Mouse (Mus musculus) midbrain, embryonic 10.5 days (tissue): ENCODE data around the gene Elfn1. TPM values are rescaled to one million over a fixed set of nuclear protein-coding genes. Genes with fewer than 3 reads are reported as not detected.
"Not testable (repeated sequence)": the region's sequence is repeated elsewhere in the genome, so short reads cannot be mapped to it uniquely, and the experiment has no call there.

ENCODE experiments used
- DNase-seq: peaks from one replicate; pipeline ENCODE4 v3.0.0-alpha.2; 2017; ENCODE audit warnings: low spot score
- H3K27ac ChIP-seq: fragments of 300-500 bp; sonication (generic); replicated peaks from 2 replicates; pipeline ENCODE4 v1.5.1; 2016; ENCODE audit warnings: mild to moderate bottlenecking
- H3K27me3 ChIP-seq: fragments of 300-500 bp; sonication (generic); 2 replicates; pipeline ENCODE4 v1.6.1; 2016; ENCODE audit warnings: low read depth, mild to moderate bottlenecking; ENCODE audit not compliant: poor library complexity, severe bottlenecking
- H3K36me3 ChIP-seq: fragments of 300-500 bp; sonication (generic); 2 replicates; pipeline ENCODE4 v1.6.1; 2016; ENCODE audit warnings: mild to moderate bottlenecking, moderate library complexity
- H3K4me1 ChIP-seq: fragments of 300-500 bp; sonication (generic); 2 replicates; pipeline ENCODE4 v1.6.1; 2016
- H3K4me3 ChIP-seq: fragments of 300-500 bp; sonication (generic); 2 replicates; pipeline ENCODE4 v1.5.1; 2016; ENCODE audit warnings: mild to moderate bottlenecking, moderate library complexity
- H3K9me3 ChIP-seq: fragments of 300-500 bp; sonication (generic); replicated peaks from 2 replicates; pipeline ENCODE4 v1.6.1; 2016; ENCODE audit warnings: mild to moderate bottlenecking
- WGBS: fragments of 180-500 bp; shearing (Covaris S2); methylation state at CpG from one replicate; pipeline ENCODE4 v1.1.7; 2016; 5-methylcytosine and 5-hydroxymethylcytosine counted together
- polyA plus RNA-seq: library from polyadenylated mRNA; unstranded; fragments of >200 nt; fragmentation: Nextera tagmentation; extraction: Ambion mirVana; gene quantifications from 2 replicates; pipeline ENCODE4 v1.2.1, GENCODE M21; 2016

Elfn1 gene
- polyA plus RNA-seq, 1 experiment from 2014 or later = 0.14 TPM

DNA sequence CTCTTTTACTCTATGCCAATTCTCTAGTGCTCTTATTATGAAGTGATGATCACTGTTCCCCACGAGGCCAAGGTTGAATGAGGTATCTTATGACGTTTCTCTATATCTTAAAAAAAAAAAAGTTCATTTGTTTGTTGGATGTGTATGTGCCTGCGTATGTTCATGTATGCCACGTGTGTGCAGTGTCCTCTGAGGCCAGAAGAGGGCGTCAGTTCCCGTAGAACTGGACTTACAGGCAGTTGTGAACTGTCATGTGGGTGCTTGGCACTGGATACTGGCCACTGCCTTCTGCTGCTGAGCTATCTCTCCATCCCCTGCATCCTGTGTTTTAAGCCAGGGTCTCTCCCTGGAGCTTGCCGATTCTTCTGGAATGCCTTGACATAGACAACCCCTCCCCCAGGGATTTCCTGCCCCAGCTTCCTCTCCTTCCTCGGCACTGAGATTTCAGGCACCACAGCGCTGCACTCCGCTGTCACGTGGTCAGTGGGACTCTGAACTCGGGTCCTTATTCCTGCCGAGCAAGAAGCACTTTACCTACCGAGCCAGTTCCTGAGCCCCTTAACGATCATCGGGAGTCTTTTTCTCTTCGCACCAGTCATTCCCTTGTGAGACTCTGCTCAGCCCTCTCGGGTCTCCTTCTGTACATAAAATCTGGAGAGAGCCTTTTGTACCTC is 77.5 kb downstream of the Elfn1 start:
- H3K4me1 ChIP-seq = no peaks in the 10 kb centered on the region
- H3K27ac ChIP-seq = no peak overlapping the region
- H3K9me3 ChIP-seq = peaks cover 15% of the 10 kb centered on the region; the same call in 1 of the 2 replicates
- H3K36me3 ChIP-seq = no peaks in the 10 kb centered on the region
- no peaks in the 10 kb centered on the region for H3K27me3 ChIP-seq
- DNase-seq = no peak
- H3K4me3 ChIP-seq = no peak overlapping the region
- WGBS = 55% methylated on average over 18 of the region's 18 CpGs

- Histone ChIP-seq H3K36me3 (no peaks in the 10 kb centered on the region), H3K4me3 (no peak overlapping the region), H3K4me1 (0 out of 2 replicates have a peak, but pooled peaks cover 3% of the 10 kb centered on the region), H3K27me3 (no peaks in the 10 kb centered on the region), H3K27ac (no peak overlapping the region), H3K9me3 (peaks cover 27% of the 10 kb centered on the region)
- no peak for DNase-seq
- 86% methylated on average over 3 of the region's 3 CpGs for WGBS
Observed at GRCm38 (mm10) chr5:139991531-139991930, 83.8 kb downstream of the Elfn1 start.

- not testable (repeated sequence) for H3K36me3 ChIP-seq
- WGBS = 84% methylated on average over 12 of the region's 12 CpGs
Observed at GRCm38 (mm10) chr5:139998321-139998720, 90.6 kb downstream of the Elfn1 start.

DNA sequence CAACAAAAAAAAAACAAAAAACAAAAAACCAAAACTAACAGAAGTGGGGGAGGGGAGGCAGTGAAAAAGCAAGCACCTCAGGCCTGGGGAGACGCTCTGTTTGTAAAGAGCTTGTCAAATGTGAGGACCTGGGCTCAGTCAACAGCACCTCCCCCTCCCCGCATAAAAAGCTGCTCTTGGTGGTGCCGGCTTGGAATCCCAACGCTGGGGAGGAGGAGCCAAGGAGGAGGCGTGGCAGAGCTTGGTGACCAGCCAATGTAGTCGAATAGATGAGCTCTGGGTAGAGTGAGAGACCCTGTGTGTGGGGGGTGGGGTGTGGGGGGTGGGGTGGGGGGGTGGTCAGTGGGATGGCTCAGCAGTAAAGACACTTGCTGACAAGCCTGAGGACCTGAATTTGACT is 91.2 kb downstream of the Elfn1 start:
- WGBS = 36% methylated on average over 6 of the region's 6 CpGs

More at GRCm38 (mm10) chr5:139998321-139998720, 90.6 kb downstream of the Elfn1 start:
- H3K4me3 ChIP-seq, H3K27me3 ChIP-seq, H3K4me1 ChIP-seq, H3K27ac ChIP-seq, H3K9me3 ChIP-seq, DNase-seq: not testable (repeated sequence)

GRCm38 (mm10) chr5:140002541-140002940 is 94.8 kb downstream of the Elfn1 start:
- H3K4me3 ChIP-seq = no peak overlapping the region
- H3K4me1 ChIP-seq = peaks cover 3% of the 10 kb centered on the region
- H3K36me3 ChIP-seq = 0 out of 2 replicates have a peak, but pooled peaks cover 3% of the 10 kb centered on the region
- peaks cover 34% of the 10 kb centered on the region for H3K27me3 ChIP-seq
- no peak overlapping the region for H3K27ac ChIP-seq
- WGBS = 64% methylated on average over 3 of the region's 3 CpGs
- no peak for DNase-seq
- H3K9me3 ChIP-seq = no peaks in the 10 kb centered on the region

More for the DNA sequence above, 91.2 kb downstream of the Elfn1 start:
- Histone ChIP-seq H3K27me3 (no peaks in the 10 kb centered on the region), H3K4me3 (no peak overlapping the region), H3K9me3 (no peaks in the 10 kb centered on the region), H3K36me3 (no peaks in the 10 kb centered on the region), H3K4me1 (0 out of 2 replicates have a peak, but pooled peaks cover 3% of the 10 kb centered on the region), H3K27ac (no peak overlapping the region)
- no peak for DNase-seq

DNA sequence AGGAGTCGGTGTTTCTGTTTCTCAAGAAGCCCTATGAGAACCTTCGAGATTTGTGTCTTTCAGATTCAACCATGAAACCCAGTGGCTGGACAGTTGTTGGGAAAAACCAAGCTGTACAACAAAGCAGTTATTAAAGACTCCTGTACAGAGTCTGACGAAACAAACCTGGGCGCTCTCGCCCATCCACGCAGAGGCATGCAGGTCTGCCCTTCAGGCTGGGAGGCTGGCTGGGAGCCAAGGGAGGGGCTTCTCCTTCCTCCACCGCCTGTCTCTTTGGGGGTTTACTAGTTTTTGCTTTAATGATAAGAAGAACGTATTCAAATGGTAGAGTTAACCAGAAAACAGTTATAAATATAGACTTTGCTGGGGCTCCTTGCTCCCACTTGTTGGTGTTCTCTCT is 99.1 kb downstream of the Elfn1 start:
- no peak overlapping the region for H3K27ac ChIP-seq
- WGBS = 78% methylated on average over 8 of the region's 8 CpGs

GRCm38 (mm10) chr5:140007656-140008522 is 100.1 kb downstream of the Elfn1 start:
- Histone ChIP-seq H3K27ac (no peak overlapping the region), H3K4me3 (no peak overlapping the region), H3K4me1 (peaks cover 22% of the 10 kb centered on the region), H3K27me3 (peaks cover 82% of the 10 kb centered on the region), H3K36me3 (0 out of 2 replicates have a peak, but pooled peaks cover 7% of the 10 kb centered on the region), H3K9me3 (no peaks in the 10 kb centered on the region)
- WGBS = 16% methylated on average over 9 of the region's 9 CpGs
- DNase-seq = peak; percentile 26

More for the DNA sequence above, 99.1 kb downstream of the Elfn1 start:
- Histone ChIP-seq H3K4me1 (peaks cover 22% of the 10 kb centered on the region), H3K9me3 (no peaks in the 10 kb centered on the region), H3K4me3 (no peak overlapping the region), H3K36me3 (0 out of 2 replicates have a peak, but pooled peaks cover 7% of the 10 kb centered on the region), H3K27me3 (peaks cover 75% of the 10 kb centered on the region)
- no peak for DNase-seq

DNA sequence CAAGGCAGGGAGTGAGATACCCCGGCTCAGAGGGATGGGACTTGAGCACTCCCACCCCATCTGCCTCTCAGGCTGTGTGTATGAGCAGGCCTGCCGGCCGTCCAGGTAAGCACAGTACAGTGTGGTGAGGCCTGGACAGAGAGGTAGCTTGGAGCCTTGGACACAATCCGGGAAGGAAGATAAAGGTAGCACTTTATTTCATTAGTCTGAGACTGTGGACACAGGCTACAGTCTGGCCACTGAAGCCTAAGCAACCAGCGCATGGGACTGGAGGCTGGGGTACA is 100.7 kb downstream of the Elfn1 start:
- H3K27ac ChIP-seq = no peak overlapping the region
- H3K4me1 ChIP-seq = peaks cover 22% of the 10 kb centered on the region
- no peaks in the 10 kb centered on the region for H3K9me3 ChIP-seq
- DNase-seq = no peak
- H3K36me3 ChIP-seq = 0 out of 2 replicates have a peak, but pooled peaks cover 7% of the 10 kb centered on the region
- 55% methylated on average over 5 of the region's 5 CpGs for WGBS
- H3K27me3 ChIP-seq = peaks cover 88% of the 10 kb centered on the region
- no peak overlapping the region for H3K4me3 ChIP-seq

DNA sequence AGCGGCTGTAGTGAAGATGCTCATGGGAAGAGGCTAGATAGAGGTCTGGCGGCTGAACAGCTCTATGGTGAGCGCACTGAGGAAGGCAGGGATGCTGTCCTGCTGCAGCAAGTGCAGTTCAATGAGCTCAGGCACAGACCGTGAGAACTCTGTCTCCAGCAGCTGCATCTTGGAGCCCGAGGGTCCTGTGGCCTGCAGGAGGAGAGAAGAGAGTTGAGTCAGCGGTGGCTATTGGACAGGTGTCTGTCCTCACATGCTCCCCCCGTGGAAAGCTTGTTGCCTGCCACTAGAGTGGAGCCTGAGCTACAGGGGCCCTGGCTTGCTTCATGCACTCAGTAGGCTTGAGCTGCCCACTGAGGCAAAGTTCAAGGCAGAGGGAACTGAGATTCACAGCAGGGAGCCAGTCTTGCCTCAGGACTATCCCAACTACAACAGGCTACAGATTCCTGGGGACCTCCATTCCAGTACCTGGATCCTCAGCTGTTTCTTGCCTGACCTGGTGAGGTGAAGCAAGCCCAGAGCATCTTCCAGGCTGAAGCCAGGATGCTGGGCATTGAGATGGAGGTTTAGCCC is 101.4 kb downstream of the Elfn1 start:
- Histone ChIP-seq H3K4me1 (peaks cover 24% of the 10 kb centered on the region), H3K9me3 (no peaks in the 10 kb centered on the region), H3K4me3 (no peak overlapping the region), H3K27me3 (peaks cover 94% of the 10 kb centered on the region), H3K27ac (no peak overlapping the region), H3K36me3 (0 out of 2 replicates have a peak, but pooled peaks cover 7% of the 10 kb centered on the region)
- 72% methylated on average over 7 of the region's 7 CpGs for WGBS
- DNase-seq = no peak

DNA sequence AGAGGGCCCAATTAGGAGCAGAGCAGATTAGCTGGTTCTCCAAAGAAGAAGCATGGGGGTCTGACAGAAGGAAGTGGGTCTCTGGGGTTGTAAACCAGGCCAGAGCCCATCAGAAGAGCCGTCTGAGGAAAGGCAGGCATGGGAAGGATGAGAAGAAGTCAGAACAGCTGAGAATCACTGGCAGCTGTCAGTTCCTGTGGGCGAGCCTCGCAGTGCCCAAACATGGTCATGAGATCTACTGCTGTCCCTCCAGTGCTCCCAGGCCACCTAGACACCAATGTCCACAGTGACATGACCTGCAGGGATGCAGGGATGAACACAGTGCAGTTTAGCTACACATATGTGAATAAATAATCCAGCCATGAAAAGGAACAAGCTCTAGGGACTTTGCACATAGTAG is 102.7 kb downstream of the Elfn1 start:
- WGBS = 82% methylated on average over 3 of the region's 3 CpGs

GRCm38 (mm10) chr5:140012286-140012967 is 104.7 kb downstream of the Elfn1 start:
- Histone ChIP-seq H3K27me3 (peaks cover 62% of the 10 kb centered on the region), H3K27ac (no peak overlapping the region), H3K4me3 (no peak overlapping the region), H3K36me3 (0 out of 2 replicates have a peak, but pooled peaks cover 5% of the 10 kb centered on the region), H3K4me1 (peaks cover 23% of the 10 kb centered on the region), H3K9me3 (no peaks in the 10 kb centered on the region)
- 94% methylated on average over 12 of the region's 12 CpGs for WGBS
- no peak for DNase-seq

More for the DNA sequence above, 102.7 kb downstream of the Elfn1 start:
- DNase-seq = no peak
- Histone ChIP-seq H3K4me1 (peaks cover 25% of the 10 kb centered on the region), H3K27ac (no peak overlapping the region), H3K36me3 (0 out of 2 replicates have a peak, but pooled peaks cover 7% of the 10 kb centered on the region), H3K9me3 (no peaks in the 10 kb centered on the region), H3K27me3 (peaks cover 82% of the 10 kb centered on the region), H3K4me3 (no peak overlapping the region)

DNA sequence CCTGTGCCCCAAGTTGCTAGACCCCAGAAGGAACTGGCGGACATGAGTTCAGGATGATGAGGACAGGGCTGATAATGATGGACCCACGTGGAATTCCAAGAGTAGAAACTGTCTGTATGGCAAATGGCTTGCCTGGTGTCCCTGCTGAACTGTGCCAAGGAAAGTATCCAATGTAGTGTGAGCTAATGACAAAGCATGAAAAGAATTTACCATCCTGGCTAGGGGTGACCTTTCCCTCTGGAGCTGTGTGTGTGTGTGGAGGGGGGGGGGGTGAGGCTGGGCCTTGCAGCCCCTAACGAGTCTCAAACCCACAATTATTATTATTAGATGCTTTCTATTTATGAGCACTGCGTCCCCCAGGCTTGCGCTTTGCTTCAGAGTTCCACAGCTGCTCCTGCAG is 105.9 kb downstream of the Elfn1 start:
- no peak overlapping the region for H3K4me3 ChIP-seq
- H3K27ac ChIP-seq = no peak overlapping the region
- no peaks in the 10 kb centered on the region for H3K9me3 ChIP-seq
- 90% methylated on average over 5 of the region's 5 CpGs for WGBS
- no peak for DNase-seq
- no peaks in the 10 kb centered on the region for H3K36me3 ChIP-seq
- peaks cover 11% of the 10 kb centered on the region for H3K4me1 ChIP-seq
- peaks cover 50% of the 10 kb centered on the region for H3K27me3 ChIP-seq
